Mouse (Mus musculus): ENCODE measurements at regions not wholly inside any gene's neighbourhood (a gene's known extent, or its start where the extent isn't known, plus 50 kb on each side); places are given as distances from the start of the nearest gene placed in this dataset.

GRCm38 (mm10) chr8:126140998-126141397 lies 146.0 kb downstream of the Kcnk1 start:
- Histone ChIP-seq H3K36me3 (replicated peaks; ENCODE audit: control insufficient read depth, insufficient read depth, low read length) (no peaks in the 10 kb centered on the region), H3K27ac (ENCODE audit: low read depth) (no peak overlapping the region), H3K27me3 (ENCODE audit: control insufficient read depth, insufficient read depth, low read length) (peaks cover 42% of the 10 kb centered on the region), H3K4me1 (ENCODE audit: control insufficient read depth, insufficient read depth) (peaks cover 11% of the 10 kb centered on the region), H3K9me3 (replicated peaks; ENCODE audit: control insufficient read depth, low read length) (no peaks in the 10 kb centered on the region), H3K4me2 (ENCODE audit: low read depth, low read length) (no peak overlapping the region), H3K4me3 (ENCODE audit: low read depth, low read length) (no peak overlapping the region), H3K9ac (replicated peaks; ENCODE audit: low read depth, low read length) (no peak overlapping the region)
- DNase-seq (ENCODE audit: low spot score) (no peak), ATAC-seq (ENCODE audit: insufficient read depth, low read depth) (no peak)
- TF ChIP-seq EP300 (IDR thresholded peaks at IDR 0.05; ENCODE audit: low read depth) (no peak), CTCF (IDR thresholded peaks at IDR 0.05; ENCODE audit: low read depth) (no peak)
- WGBS, result 75% methylated on average over 6 of the region's 6 CpGs

DNA sequence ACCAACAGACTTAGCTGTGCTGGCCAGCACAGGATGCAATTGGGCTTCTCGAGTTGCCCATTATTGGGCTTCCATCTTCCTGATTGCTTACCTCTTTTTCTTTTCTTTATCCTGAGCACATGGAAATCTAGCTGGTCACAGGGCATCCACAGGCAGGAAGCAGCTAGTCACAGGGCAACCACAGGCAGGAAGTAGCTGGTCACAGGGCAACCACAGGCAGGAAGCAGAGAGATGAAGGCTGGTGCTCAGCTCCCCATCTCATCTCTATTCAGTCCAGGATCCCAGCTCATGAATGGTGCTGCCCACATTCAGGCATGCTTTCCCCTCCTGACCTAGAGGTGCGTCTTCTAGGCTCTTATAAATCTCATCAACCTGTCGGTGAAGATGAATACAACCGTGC lies 146.8 kb upstream of the Slc35f3 start:
- no peak overlapping the region for H3K4me3 ChIP-seq (ENCODE audit: low read depth, low read length)
- DNase-seq (ENCODE audit: low spot score) (no peak), ATAC-seq (ENCODE audit: insufficient read depth, low read depth) (no peak)
- 77% methylated on average over 4 of the region's 4 CpGs for WGBS
- TF ChIP-seq EP300 (IDR thresholded peaks at IDR 0.05; ENCODE audit: low read depth) (no peak), CTCF (IDR thresholded peaks at IDR 0.05; ENCODE audit: low read depth) (no peak)
- H3K4me1 ChIP-seq (ENCODE audit: control insufficient read depth, insufficient read depth), result no peaks in the 10 kb centered on the region
- no peak overlapping the region for H3K27ac ChIP-seq (ENCODE audit: low read depth)
- no peak overlapping the region for H3K9ac ChIP-seq (replicated peaks; ENCODE audit: low read depth, low read length)
- H3K9me3 ChIP-seq (replicated peaks; ENCODE audit: control insufficient read depth, low read length), result no peaks in the 10 kb centered on the region
- H3K27me3 ChIP-seq (ENCODE audit: control insufficient read depth, insufficient read depth, low read length), result no peaks in the 10 kb centered on the region
- no peak overlapping the region for H3K4me2 ChIP-seq (ENCODE audit: low read depth, low read length)
- H3K36me3 ChIP-seq (replicated peaks; ENCODE audit: control insufficient read depth, insufficient read depth, low read length), result no peaks in the 10 kb centered on the region

DNA sequence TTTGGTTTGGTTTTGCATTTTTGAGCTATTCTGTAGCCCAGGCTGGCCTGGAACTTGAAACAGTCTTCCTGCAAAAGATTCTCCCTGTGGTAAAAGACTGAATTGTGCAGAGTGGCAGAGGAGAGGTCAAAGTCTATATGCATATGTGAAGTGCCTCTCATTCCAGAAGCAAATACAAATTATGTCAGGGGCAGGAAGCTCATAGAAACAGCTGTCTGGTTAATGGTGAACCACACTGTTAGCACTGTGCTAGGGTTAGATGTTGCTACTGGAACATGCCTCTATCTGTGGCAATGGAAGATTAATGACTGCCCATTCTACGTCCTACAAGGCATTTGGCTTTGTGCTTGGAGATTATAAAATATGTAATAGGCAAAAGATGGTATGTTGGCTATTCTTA lies 144.4 kb upstream of the Slc35f3 start:
- H3K4me3 ChIP-seq (ENCODE audit: low read depth, low read length), result no peak overlapping the region
- H3K27me3 ChIP-seq (ENCODE audit: control insufficient read depth, insufficient read depth, low read length), result no peaks in the 10 kb centered on the region
- H3K9ac ChIP-seq (replicated peaks; ENCODE audit: low read depth, low read length), result no peak overlapping the region
- no peaks in the 10 kb centered on the region for H3K4me1 ChIP-seq (ENCODE audit: control insufficient read depth, insufficient read depth)
- 68% methylated on average over 1 of the region's 1 CpGs for WGBS
- TF ChIP-seq EP300 (IDR thresholded peaks at IDR 0.05; ENCODE audit: low read depth), result no peak
- no peak for TF ChIP-seq CTCF (IDR thresholded peaks at IDR 0.05; ENCODE audit: low read depth)
- H3K9me3 ChIP-seq (replicated peaks; ENCODE audit: control insufficient read depth, low read length), result no peaks in the 10 kb centered on the region
- no peak overlapping the region for H3K4me2 ChIP-seq (ENCODE audit: low read depth, low read length)
- no peak for DNase-seq (ENCODE audit: low spot score)
- no peaks in the 10 kb centered on the region for H3K36me3 ChIP-seq (replicated peaks; ENCODE audit: control insufficient read depth, insufficient read depth, low read length)
- no peak for ATAC-seq (ENCODE audit: insufficient read depth, low read depth)
- no peak overlapping the region for H3K27ac ChIP-seq (ENCODE audit: low read depth)

GRCm38 (mm10) chr8:126157452-126158185 lies 140.7 kb upstream of the Slc35f3 start:
- DNase-seq (ENCODE audit: low spot score) (no peak), ATAC-seq (ENCODE audit: insufficient read depth, low read depth) (no peak)
- H3K9me3 ChIP-seq (replicated peaks; ENCODE audit: control insufficient read depth, low read length), result no peaks in the 10 kb centered on the region
- H3K9ac ChIP-seq (replicated peaks; ENCODE audit: low read depth, low read length), result no peak overlapping the region
- no peak overlapping the region for H3K27ac ChIP-seq (ENCODE audit: low read depth)
- H3K4me2 ChIP-seq (ENCODE audit: low read depth, low read length), result no peak overlapping the region
- TF ChIP-seq EP300 (IDR thresholded peaks at IDR 0.05; ENCODE audit: low read depth) (no peak), CTCF (IDR thresholded peaks at IDR 0.05; ENCODE audit: low read depth) (no peak)
- no peak overlapping the region for H3K4me3 ChIP-seq (ENCODE audit: low read depth, low read length)
- no peaks in the 10 kb centered on the region for H3K36me3 ChIP-seq (replicated peaks; ENCODE audit: control insufficient read depth, insufficient read depth, low read length)
- no peaks in the 10 kb centered on the region for H3K4me1 ChIP-seq (ENCODE audit: control insufficient read depth, insufficient read depth)
- WGBS, result 66% methylated on average over 8 of the region's 8 CpGs
- no peaks in the 10 kb centered on the region for H3K27me3 ChIP-seq (ENCODE audit: control insufficient read depth, insufficient read depth, low read length)

DNA sequence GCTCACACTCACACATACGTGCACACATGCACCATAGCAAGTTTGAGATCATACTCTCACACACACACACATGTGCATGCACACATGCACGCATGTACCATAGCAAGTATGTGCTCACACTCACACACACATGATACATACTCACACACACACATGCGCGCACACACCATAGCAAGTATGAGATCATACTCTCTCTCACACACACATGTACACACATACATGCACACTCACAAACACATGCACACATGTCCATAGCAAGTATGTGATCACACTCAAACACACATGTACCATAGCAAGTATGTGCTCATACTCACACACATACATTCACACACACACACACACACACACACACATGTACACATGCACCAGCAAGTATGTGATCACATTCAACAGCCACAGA lies 138.9 kb upstream of the Slc35f3 start:
- no peaks in the 10 kb centered on the region for H3K9me3 ChIP-seq (replicated peaks; ENCODE audit: control insufficient read depth, low read length)
- TF ChIP-seq CTCF (IDR thresholded peaks at IDR 0.05; ENCODE audit: low read depth) (no peak), EP300 (IDR thresholded peaks at IDR 0.05; ENCODE audit: low read depth) (no peak)
- no peak overlapping the region for H3K27ac ChIP-seq (ENCODE audit: low read depth)
- DNase-seq (ENCODE audit: low spot score) (no peak), ATAC-seq (ENCODE audit: insufficient read depth, low read depth) (no peak)
- 91% methylated on average over 4 of the region's 4 CpGs for WGBS
- H3K4me2 ChIP-seq (ENCODE audit: low read depth, low read length), result no peak overlapping the region
- H3K27me3 ChIP-seq (ENCODE audit: control insufficient read depth, insufficient read depth, low read length), result no peaks in the 10 kb centered on the region
- no peaks in the 10 kb centered on the region for H3K36me3 ChIP-seq (replicated peaks; ENCODE audit: control insufficient read depth, insufficient read depth, low read length)
- H3K4me1 ChIP-seq (ENCODE audit: control insufficient read depth, insufficient read depth), result no peaks in the 10 kb centered on the region
- no peak overlapping the region for H3K4me3 ChIP-seq (ENCODE audit: low read depth, low read length)
- no peak overlapping the region for H3K9ac ChIP-seq (replicated peaks; ENCODE audit: low read depth, low read length)
